Mouse (Mus musculus): ENCODE measurements around the gene 2010111I01Rik. TPM values are rescaled to one million over a fixed set of nuclear protein-coding genes. Genes with fewer than 3 reads are reported as not detected.

The 2010111I01Rik gene
- total RNA-seq, 2 experiments from 2014 or later = 61.5 to 67.5 TPM

GRCm38 (mm10) chr13:63243586-63243985 lies 278.9 kb downstream of the 2010111I01Rik start:
- no peak for DNase-seq

DNA sequence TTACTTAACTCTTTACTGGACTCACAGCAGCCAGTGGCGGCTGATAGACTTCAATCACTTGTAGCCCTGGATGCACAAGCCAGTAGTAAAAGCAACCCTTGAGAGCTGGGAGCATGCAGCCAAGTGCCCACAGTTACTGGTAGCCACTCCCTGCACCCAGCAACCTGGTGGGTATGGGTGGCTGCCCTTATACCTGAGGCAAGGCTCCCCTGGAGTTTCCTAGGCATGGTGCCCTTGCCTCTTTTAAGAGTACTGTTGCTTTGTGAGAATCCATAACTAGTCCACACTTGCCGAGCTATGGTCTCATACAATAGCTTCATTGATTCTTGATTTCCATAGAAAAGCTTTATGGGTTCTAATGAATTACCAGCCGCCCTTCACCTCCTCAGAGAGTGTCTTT lies 279.7 kb downstream of the 2010111I01Rik start:
- no peak for DNase-seq

DNA sequence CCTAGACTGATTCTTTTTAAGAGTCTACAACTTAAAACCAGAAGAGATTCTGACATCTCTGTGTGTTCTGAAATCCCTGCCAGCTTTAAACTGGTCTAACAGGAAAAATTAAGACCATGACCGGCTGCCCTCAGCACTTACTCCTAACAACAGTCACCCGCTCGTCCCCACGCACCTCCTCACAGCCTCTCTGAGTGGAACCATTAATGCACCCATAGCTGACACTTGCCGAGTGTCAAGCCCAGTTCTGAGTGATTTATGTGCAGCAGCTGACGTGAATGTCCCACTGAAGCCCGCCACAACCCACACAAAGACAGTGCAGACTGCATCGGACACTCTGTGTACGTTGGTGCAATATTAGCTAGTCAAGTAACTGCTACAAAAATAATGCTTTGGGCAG lies 280.5 kb downstream of the 2010111I01Rik start:
- DNase-seq = no peak

DNA sequence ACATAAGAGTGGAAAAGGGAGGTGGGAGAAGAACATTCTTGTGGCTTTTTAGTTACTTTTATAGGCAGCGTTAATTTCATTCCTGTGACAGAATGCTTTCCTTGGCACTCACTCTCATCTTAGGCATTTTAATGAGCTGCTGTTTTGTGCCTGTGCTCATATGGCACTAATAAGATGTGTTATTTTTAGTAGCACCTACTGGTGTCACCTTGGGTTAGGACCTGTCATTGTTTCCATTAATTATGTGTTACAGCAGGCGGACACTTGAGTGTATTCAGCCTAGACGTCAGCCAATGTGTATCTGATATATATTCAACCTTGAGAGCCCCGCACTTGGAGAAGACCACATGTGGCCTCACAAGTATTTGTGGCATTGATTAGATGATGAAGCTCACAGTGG lies 281.1 kb downstream of the 2010111I01Rik start:
- no peak for DNase-seq

DNA sequence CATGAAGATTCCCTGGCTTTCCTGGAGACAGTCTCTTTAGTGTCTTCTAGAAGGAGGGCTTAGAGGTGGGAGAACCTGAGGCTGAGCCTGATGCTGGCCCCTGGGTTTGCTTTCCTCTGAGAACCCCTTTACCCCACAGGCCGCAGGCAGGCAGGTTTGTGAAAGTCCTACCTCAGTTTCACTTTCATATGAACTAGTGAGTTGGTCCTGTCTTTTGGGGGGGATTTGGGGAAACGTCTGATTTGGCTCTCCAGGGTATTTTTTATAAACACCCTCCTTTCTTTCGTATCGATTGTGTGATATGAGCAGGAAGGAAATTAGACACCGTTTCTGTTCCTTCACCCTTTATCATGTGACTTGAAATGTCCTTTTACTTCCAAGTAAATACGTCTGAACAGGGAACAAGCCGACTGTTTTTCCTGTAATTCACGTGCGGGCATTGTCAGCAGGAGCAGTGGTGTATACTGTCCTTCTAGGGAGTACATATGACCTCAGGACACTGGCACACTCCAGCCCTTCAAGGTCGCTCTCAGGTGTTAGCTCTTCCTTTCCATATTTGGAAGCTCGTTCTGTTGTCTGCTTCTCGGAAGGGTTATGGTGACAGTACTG lies 281.7 kb downstream of the 2010111I01Rik start:
- DNase-seq = no peak

- DNase-seq = no peak
Observed at GRCm38 (mm10) chr13:63247041-63247440, 282.3 kb downstream of the 2010111I01Rik start.

DNA sequence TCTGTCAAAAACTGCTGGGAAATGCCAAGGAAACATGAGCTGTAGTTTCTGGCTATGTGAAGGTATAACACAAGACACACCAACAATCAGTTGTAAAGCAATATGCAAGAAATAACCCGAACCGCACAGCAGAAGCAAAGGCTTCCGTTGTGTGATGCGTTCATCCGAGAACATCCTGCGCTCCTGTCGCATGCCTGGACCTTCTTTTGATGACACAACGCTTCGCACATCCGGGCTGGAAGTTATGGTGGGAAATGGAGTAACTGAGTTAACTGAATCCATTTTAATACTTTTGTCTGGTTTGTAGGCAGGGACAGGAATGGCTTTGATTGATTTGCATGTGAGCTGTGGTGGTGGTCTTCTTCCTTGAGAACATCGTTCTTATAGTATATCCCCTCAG lies 282.9 kb downstream of the 2010111I01Rik start:
- DNase-seq = no peak

GRCm38 (mm10) chr13:63248318-63248717 lies 283.6 kb downstream of the 2010111I01Rik start:
- DNase-seq = no peak

DNA sequence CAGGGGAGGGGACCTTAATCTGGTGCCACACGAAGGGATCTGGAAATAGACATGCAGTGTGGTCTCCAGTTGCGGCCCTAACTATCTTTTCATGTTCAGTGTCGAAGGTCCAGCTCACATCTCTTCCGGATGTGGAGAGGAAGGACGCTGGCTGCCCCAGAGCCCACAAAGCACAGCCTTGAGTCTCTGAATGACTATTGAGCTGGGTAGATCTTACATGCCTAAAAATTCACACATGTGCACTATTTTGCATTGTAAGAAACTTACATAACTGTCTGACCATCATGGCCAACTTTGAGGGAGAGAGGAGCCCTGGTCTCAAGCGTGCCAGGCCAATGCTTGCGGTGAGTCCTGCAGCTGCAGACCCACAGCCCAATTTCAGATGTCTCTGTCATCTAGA lies 284.5 kb downstream of the 2010111I01Rik start:
- no peak for DNase-seq

- DNase-seq = no peak
Observed at GRCm38 (mm10) chr13:63249741-63250431, 285.2 kb downstream of the 2010111I01Rik start.

- DNase-seq = no peak
Observed at GRCm38 (mm10) chr13:63250441-63250980, 285.8 kb downstream of the 2010111I01Rik start.

DNA sequence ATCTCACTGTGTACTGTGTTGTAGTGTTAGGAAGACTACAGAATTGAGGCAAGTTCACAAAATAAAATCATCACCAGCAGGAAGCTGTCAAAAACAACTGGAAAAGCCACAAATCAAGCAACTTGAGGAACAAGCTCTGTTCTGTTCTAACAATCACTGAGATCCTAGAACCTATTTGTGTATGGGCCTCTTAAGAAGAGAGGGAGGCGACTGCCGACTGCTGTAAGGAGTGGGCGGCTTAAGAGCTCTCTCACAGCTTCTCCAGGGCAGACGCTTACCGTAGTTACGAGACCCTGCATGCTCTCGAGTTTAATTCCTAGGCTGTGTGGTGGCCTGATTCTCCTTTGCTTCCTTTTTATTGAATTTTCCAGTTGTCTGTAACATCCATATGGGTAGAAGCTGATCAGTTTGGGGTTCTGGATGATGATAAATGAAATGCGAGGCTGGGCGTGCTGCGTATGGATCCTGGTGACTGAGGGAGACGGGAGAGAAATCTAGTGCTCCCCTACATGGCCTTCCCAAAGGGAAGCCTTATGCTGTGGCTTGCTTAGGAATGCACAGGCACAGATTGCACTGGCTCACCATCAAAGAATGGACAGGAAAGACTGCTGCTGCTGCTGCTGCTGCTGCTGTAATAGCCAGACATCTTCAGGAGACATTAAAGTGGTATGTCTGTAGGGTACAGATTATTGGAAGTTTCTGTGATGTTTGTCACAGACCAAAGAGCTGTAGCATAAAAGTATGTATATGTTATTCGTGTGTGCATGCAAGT lies 286.6 kb downstream of the 2010111I01Rik start:
- DNase-seq = no peak

GRCm38 (mm10) chr13:63252295-63253010 lies 287.8 kb downstream of the 2010111I01Rik start:
- no peak for DNase-seq

- no peak for DNase-seq
Observed at GRCm38 (mm10) chr13:63253147-63253546, 288.5 kb downstream of the 2010111I01Rik start.

- no peak for DNase-seq
Observed at GRCm38 (mm10) chr13:63253886-63254636, 289.4 kb downstream of the 2010111I01Rik start.

DNA sequence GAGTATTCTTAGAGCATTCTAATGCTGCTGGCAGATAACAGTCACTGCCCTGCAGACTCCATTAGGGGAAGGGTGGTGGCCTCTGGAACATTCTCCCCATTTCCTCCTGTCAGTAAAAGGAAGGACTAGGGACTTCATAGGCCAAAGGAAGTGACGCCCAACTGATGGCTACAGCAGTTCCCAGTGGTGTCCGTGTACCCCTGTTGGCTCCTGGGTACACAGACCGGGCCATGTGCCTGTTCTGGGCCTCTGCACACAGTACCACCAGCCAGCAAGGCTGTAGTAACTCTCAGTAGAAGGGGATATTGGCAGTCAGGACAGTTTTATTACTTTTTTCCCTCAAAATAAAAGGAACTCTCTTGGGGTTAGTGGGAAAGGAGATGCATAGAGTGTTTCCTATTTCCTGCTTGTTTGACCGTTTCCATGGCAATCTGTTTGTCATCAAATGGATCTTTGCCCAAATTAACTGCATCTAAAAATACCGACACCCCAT lies 290.9 kb downstream of the 2010111I01Rik start:
- peak; percentile 72 for DNase-seq

DNA sequence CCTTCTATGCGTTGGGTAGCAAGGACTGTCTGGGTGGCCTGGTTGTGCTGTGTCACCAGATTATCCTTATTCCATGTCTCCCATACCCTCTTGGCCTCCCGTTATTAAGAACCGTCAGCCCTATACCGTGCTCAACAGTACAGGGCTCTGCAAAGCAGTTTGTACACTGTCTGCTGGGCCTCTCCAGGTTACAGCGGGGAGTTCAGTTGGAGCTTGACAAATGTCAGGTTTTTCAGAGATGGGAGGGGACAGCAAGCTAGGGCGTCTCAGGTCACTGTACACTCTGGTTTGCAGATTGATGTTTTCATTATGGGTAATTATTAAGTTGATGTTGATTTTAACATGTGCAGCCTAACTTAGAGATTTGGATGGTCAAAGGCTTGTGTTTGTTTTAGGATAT lies 291.5 kb downstream of the 2010111I01Rik start:
- no peak for DNase-seq

DNA sequence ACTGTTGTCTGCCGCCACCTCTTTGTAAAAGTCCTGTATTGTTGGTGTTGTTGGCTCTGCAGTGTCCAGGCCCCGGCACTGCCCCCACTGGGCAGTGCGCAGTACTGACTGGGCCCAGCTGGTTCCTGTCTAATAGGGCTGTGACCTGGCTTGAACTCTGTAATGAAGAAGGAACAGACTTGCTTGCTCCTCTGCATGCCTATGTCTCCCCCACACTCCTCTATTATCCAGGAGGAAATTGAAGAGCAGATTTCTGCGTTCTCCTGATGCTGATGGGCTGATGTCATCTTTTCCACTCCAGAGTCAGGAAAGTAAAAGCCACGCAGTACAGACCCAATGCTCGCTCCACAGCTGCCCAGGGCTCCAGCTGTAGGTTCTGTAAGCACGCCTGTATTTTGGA lies 292.1 kb downstream of the 2010111I01Rik start:
- peak; percentile 74 for DNase-seq

- peak; percentile 48 for DNase-seq
Observed at GRCm38 (mm10) chr13:63258167-63258582, 293.5 kb downstream of the 2010111I01Rik start.

DNA sequence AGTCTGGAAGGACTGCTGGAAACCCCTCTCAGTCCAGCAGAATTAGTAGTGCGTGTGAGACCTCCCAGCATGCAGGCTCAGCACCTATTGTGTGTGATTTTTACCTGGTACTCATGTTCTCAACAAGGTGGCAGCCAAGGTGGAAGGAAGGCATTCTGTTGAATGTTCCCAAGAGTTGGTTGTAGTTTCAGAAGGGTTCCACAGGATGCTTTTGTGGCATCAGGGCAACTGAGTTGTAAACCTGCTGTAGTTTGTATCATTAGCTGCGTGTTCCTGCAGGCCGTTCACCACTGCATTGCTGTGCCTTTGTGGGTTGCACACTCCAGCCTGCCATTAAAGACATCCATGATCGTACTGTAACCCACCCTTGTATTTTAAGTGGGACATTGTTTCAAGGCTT lies 294.0 kb downstream of the 2010111I01Rik start:
- DNase-seq = no peak

GRCm38 (mm10) chr13:63260133-63260532 lies 295.4 kb downstream of the 2010111I01Rik start:
- DNase-seq = no peak
